Mouse (Mus musculus) midbrain, embryonic 14.5 days (tissue): Measurements from ENCODE around the gene Gm45521. TPM values are rescaled to one million over a fixed set of nuclear protein-coding genes. Genes with fewer than 3 reads are reported as not detected.
A peak's percentile ranks its signal among the peaks of the same experiment; 100 is the strongest.

ENCODE experiments used
- ATAC-seq: fragments of 200-750 bp; cut with Nextera tagmentation; 2 replicates; pipeline ENCODE4 v1.8.0; 2017; ENCODE audit warnings: moderate number of reproducible peaks, moderate library complexity; ENCODE audit not compliant: low FRiP score, low TSS enrichment
- DNase-seq: peaks from one replicate; pipeline ENCODE4 v3.0.0-alpha.2; 2015
- H3K27ac ChIP-seq: fragments of 300-500 bp; sonication (generic); replicated peaks from 2 replicates; pipeline ENCODE4 v1.5.1; 2014; ENCODE audit warnings: mild to moderate bottlenecking, low read depth, low read length, moderate library complexity
- H3K27me3 ChIP-seq: fragments of 300-500 bp; sonication (generic); 2 replicates; pipeline ENCODE4 v1.6.1; 2014; ENCODE audit warnings: low read length, control low read depth, mixed read lengths; ENCODE audit not compliant: control insufficient read depth, insufficient read depth
- H3K36me3 ChIP-seq: fragments of 300-500 bp; sonication (generic); 2 replicates; pipeline ENCODE4 v1.6.1; 2014; ENCODE audit warnings: low read length, control low read depth; ENCODE audit not compliant: control insufficient read depth, insufficient read depth
- H3K4me1 ChIP-seq: fragments of 300-500 bp; sonication (generic); 2 replicates; pipeline ENCODE4 v1.6.1; 2014; ENCODE audit warnings: mild to moderate bottlenecking, antibody characterized with exemption, low read length, control low read depth; ENCODE audit not compliant: control insufficient read depth, insufficient read depth
- H3K4me2 ChIP-seq: fragments of 300-500 bp; sonication (generic); 2 replicates; pipeline ENCODE4 v1.6.1; 2014; ENCODE audit warnings: mild to moderate bottlenecking, low read length, moderate library complexity
- H3K4me3 ChIP-seq: fragments of 300-500 bp; sonication (generic); replicated peaks from 2 replicates; pipeline ENCODE4 v1.5.1; 2014; ENCODE audit warnings: low read depth, low read length
- H3K9ac ChIP-seq: fragments of 300-500 bp; sonication (generic); replicated peaks from 2 replicates; pipeline ENCODE4 v1.6.1; 2014; ENCODE audit warnings: mild to moderate bottlenecking, low read length, moderate library complexity
- H3K9me3 ChIP-seq: fragments of 300-500 bp; sonication (generic); 2 replicates; pipeline ENCODE4 v1.6.1; 2016; ENCODE audit warnings: low read length, control low read depth, mixed read lengths; ENCODE audit not compliant: control insufficient read depth
- WGBS: fragments of 180-500 bp; shearing (Covaris S2); extraction: QIAGEN DNeasy Blood & Tissue Kit; methylation state at CpG from one replicate; pipeline ENCODE4 v1.1.7; 2014; 5-methylcytosine and 5-hydroxymethylcytosine counted together
- polyA plus RNA-seq: library from polyadenylated mRNA; unstranded; fragments of >200 nt; fragmentation: Nextera tagmentation; extraction: Ambion mirVana; gene quantifications from 2 replicates; pipeline ENCODE4 v1.2.1, GENCODE M21; 2014

The Gm45521 gene
- not detected in 2 replicates for polyA plus RNA-seq

DNA sequence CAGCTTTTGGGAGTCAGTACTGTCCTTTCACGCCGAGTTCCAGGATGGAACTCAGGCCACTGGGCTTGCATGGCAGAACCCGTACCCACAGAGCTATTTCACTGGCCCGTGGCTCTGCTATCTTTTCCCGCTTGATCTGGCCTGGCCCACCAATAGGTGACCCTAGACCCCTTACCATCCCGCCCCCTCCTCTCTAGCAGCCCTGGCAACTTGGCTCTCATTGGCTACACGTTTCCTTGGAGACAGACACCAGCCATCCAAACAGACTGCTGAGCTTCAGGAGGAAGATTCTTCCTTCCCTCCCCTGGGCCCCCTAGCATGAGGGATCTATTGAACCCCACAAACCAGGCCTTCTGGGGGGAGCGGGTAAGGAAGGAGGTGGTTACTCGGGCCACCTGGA lies at the start of gene Gm45521:
TSS of gene Gm45521 (plus strand) at position 240 of the 400 bp plus-strand sequence.
- peak; percentile 7; the same call in 1 of the 2 replicates for ATAC-seq
- Histone ChIP-seq H3K9me3 (no peaks in the 10 kb centered on the region), H3K4me1 (0 out of 2 replicates have a peak, but pooled peaks cover 6% of the 10 kb centered on the region), H3K4me2 (no peak within 1 kb of the TSS), H3K27ac (no peak within 1 kb of the TSS), H3K9ac (0 out of 2 replicates have a peak within 1 kb of the TSS, but pooled peaks have one; percentile 3), H3K36me3 (no peaks in the 10 kb centered on the region), H3K27me3 (no peaks in the 10 kb centered on the region), H3K4me3 (no peak within 1 kb of the TSS)
- 51% methylated on average over 9 of the region's 9 CpGs for WGBS
- peak; percentile 31 for DNase-seq

DNA sequence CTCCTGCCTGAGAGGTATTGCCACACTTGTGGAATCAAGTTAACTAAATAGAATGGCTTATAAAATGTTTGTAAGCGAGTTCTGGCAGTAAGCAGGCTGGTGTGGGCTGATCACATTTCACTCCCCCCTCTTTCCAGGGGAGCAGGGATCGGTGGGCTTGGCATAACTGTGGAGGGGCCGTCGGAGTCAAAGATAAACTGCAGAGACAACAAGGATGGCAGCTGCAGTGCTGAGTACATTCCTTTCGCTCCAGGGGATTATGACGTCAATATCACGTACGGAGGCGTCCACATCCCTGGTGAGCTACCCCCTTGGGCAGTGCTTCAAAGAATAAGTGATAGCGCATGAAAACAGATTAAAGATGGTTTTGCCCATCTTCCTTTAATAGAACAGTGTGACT lies 47.6 kb upstream of the Gm45521 start:
- H3K4me1 ChIP-seq: no peaks in the 10 kb centered on the region
- H3K9ac ChIP-seq: no peak overlapping the region
- H3K27me3 ChIP-seq: no peaks in the 10 kb centered on the region
- no peak overlapping the region for H3K4me3 ChIP-seq
- ATAC-seq (no peak), DNase-seq (no peak)
- no peak overlapping the region for H3K4me2 ChIP-seq
- 69% methylated on average over 10 of the region's 10 CpGs for WGBS
- no peaks in the 10 kb centered on the region for H3K9me3 ChIP-seq
- peaks cover 37% of the 10 kb centered on the region for H3K36me3 ChIP-seq
- no peak overlapping the region for H3K27ac ChIP-seq

DNA sequence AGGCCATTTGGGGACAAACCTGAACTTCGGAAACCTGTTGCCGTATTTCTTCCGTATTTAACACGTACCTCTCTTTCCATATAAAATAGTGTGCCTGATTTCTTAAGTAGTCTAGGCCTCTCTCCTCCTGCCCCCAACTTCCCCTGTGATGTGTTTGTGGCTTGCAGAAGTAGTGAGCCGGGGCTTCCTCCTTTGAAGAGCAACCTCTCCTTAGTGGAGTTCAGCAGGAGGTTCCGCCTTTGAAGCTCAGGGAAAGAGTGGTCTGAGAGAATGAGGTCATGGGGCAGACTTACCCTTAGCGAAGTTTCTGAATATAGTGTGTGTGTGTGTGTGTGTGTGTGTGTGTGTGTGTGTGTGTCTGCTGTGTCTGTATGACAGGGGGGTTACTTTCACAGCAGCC lies 43.2 kb upstream of the Gm45521 start:
- no peaks in the 10 kb centered on the region for H3K9me3 ChIP-seq
- ATAC-seq (no peak), DNase-seq (peak; percentile 17)
- 77% methylated on average over 7 of the region's 7 CpGs for WGBS
- no peak overlapping the region for H3K27ac ChIP-seq
- peaks cover 53% of the 10 kb centered on the region for H3K36me3 ChIP-seq
- H3K9ac ChIP-seq: no peak overlapping the region
- H3K27me3 ChIP-seq: no peaks in the 10 kb centered on the region
- H3K4me3 ChIP-seq: no peak overlapping the region
- no peak overlapping the region for H3K4me2 ChIP-seq
- no peaks in the 10 kb centered on the region for H3K4me1 ChIP-seq

DNA sequence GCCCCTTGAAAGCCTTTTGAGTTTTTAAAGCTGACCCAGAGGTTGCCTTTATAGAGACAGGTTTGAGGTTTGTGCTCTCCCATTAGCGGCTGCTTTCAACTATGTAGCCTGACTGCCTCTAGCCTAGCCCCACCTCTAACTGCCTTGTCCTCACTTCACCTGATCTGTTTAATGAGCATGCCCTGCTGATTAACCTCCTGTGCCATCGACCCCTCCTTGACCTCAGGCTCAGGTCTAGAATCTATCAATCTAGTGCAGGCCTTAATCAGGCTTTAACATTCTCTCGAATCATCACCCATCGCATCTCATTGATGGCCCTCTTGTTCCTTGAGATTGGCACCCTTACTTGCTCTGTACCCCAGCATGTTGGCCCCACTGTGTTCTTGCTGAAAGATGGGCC lies 42.6 kb upstream of the Gm45521 start:
- no peak for ATAC-seq
- Histone ChIP-seq H3K4me3 (no peak overlapping the region), H3K9ac (no peak overlapping the region), H3K4me1 (no peaks in the 10 kb centered on the region), H3K27me3 (no peaks in the 10 kb centered on the region), H3K9me3 (no peaks in the 10 kb centered on the region), H3K27ac (no peak overlapping the region), H3K36me3 (peaks cover 58% of the 10 kb centered on the region), H3K4me2 (no peak overlapping the region)
- WGBS: 93% methylated on average over 4 of the region's 4 CpGs
- DNase-seq: no peak

DNA sequence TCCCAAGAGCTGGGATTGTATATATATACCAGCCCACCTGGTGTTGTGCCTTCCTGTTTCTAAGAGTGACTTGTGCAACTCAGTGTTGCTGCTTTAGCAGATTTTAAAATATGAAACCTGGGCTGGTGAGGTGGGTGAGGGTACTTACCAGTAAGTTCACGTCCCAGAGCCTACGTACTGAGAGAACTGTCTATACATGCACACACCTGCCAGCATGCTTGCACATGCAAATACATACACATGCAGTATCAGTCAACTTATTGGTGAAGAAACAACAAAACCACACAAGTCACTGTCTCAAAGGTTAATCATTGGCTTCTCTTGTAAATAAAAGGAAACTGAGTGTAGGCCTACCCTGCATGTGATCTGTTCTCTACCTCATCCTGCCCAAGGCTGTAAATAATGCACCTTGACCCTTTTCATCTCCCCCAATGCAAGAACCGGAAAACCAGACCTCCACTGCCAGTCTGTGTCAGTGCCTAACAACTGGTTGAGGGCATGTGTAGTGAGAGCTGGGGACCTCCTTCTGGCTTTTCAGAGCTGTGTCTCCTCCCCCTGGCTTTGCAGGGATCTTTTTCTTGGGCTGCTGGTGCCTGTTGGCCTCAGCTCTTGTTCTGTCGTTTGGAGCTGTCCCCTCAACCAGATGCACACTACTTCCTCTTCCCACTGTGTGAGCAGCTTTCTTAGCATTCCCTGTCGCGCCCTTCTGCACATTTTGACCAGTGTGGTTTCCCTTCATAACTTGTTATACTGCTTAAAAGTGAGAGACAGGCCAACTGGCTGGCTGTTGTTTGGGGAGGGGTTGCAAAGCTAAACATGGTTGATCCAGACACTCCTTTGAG lies 38.7 kb upstream of the Gm45521 start:
- WGBS: 81% methylated on average over 6 of the region's 6 CpGs
- DNase-seq: no peak
- H3K27me3 ChIP-seq: no peaks in the 10 kb centered on the region
- H3K27ac ChIP-seq: no peak overlapping the region
- H3K36me3 ChIP-seq: peaks cover 68% of the 10 kb centered on the region
- no peaks in the 10 kb centered on the region for H3K4me1 ChIP-seq
- H3K4me3 ChIP-seq: no peak overlapping the region
- H3K4me2 ChIP-seq: no peak overlapping the region
- no peak for ATAC-seq
- no peaks in the 10 kb centered on the region for H3K9me3 ChIP-seq
- H3K9ac ChIP-seq: no peak overlapping the region

DNA sequence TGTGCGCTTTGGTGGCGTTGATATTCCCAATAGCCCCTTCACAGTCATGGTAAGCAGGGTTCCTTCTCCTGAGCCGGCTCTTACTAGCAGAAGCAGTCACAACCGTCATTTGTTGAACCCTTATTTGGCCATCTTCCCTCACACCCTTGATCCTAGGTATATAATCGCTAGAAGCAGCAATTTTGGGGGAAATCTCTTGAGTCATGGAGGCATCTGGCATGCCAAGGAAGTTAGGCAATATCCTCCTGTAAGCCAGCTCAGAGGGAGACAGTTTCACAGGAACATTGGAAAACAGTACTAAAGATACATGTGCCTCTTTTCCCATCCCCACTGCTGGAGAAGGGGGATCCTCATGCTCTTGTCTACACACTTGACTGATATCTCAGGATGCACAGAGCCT lies 37.8 kb upstream of the Gm45521 start:
- no peak overlapping the region for H3K4me3 ChIP-seq
- H3K9ac ChIP-seq: no peak overlapping the region
- WGBS: 95% methylated on average over 5 of the region's 5 CpGs
- no peaks in the 10 kb centered on the region for H3K27me3 ChIP-seq
- H3K9me3 ChIP-seq: no peaks in the 10 kb centered on the region
- peaks cover 75% of the 10 kb centered on the region for H3K36me3 ChIP-seq
- H3K4me1 ChIP-seq: no peaks in the 10 kb centered on the region
- H3K4me2 ChIP-seq: no peak overlapping the region
- ATAC-seq: no peak
- no peak for DNase-seq
- H3K27ac ChIP-seq: no peak overlapping the region

DNA sequence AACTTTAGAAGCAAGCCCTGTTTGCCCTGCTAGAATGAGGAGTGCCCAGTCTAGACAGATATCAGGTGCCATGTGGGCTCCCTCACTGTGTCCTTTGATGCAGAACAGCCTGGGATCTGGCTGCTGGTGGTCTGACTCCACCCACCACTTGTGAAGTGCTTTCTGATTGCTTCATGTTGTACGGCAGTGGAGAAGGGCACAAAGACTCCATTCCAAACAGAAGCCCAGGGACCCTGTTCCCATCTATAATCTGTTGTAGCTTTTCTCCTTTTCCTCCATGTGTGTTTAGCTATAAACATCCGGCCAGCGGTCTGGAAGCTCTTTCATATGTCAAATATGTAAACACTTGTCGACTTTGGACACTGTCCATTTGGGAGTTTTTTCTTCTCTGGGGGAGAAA lies 37.2 kb upstream of the Gm45521 start:
- Histone ChIP-seq H3K4me3 (no peak overlapping the region), H3K36me3 (peaks cover 75% of the 10 kb centered on the region)
- 76% methylated on average over 4 of the region's 4 CpGs for whole genome bisulfite sequencing

DNA sequence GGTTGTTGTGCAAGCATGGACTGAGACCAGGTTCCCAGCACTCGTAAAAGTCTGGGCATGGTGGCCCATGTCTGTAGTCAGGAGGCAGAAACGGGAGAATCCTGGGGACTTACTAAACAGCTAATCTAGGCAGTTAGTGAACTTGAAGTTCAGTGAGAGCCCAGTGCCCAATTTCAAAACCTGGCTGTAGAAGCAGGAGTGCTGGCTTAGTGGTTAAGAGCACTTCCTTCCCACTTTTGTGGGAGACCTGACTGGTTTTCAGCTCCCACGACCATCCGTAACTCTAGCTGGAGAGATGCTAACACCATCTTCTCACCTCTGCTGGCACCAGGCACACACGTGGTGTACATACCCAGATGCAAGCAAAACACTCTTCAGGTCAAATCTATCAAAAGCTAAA lies 35.6 kb upstream of the Gm45521 start:
- no peak for ATAC-seq

More for the DNA sequence above, 37.2 kb upstream of the Gm45521 start:
- H3K27me3 ChIP-seq: no peaks in the 10 kb centered on the region
- H3K9ac ChIP-seq: no peak overlapping the region
- H3K4me1 ChIP-seq: no peaks in the 10 kb centered on the region
- no peak overlapping the region for H3K4me2 ChIP-seq
- no peaks in the 10 kb centered on the region for H3K9me3 ChIP-seq
- no peak for DNase-seq
- ATAC-seq: no peak
- H3K27ac ChIP-seq: no peak overlapping the region

DNA sequence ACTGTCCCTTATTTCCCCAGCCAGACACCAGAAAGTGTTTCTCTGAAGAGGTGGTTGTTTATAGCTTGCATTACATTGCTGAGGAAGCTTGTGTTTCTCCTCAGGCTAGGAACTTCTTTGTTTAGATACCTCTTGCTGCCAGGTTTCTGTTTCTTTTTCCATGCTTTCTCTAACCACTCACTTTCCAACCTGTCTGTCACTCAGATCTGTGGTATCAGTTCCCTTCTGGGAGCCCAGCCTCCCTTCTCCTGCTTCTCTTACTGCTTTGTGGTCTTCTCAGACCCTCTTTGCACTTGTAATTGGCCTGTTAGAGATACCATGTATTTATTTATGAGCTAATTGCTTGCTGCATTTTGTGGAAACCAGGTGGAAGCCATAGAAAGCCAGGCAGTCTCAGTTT lies 33.5 kb upstream of the Gm45521 start:
- Histone ChIP-seq H3K9ac (no peak overlapping the region), H3K4me1 (no peaks in the 10 kb centered on the region), H3K27ac (no peak overlapping the region), H3K27me3 (no peaks in the 10 kb centered on the region), H3K36me3 (peaks cover 70% of the 10 kb centered on the region), H3K4me2 (no peak overlapping the region), H3K9me3 (no peaks in the 10 kb centered on the region), H3K4me3 (no peak overlapping the region)
- DNase-seq (no peak), ATAC-seq (no peak)

More for the DNA sequence above, 35.6 kb upstream of the Gm45521 start:
- H3K27me3 ChIP-seq: no peaks in the 10 kb centered on the region
- 92% methylated on average over 5 of the region's 5 CpGs for WGBS
- no peak overlapping the region for H3K27ac ChIP-seq
- peaks cover 77% of the 10 kb centered on the region for H3K36me3 ChIP-seq
- H3K4me3 ChIP-seq: no peak overlapping the region
- no peak overlapping the region for H3K4me2 ChIP-seq
- H3K9me3 ChIP-seq: no peaks in the 10 kb centered on the region
- DNase-seq: no peak
- no peak overlapping the region for H3K9ac ChIP-seq
- H3K4me1 ChIP-seq: no peaks in the 10 kb centered on the region
